Mouse (Mus musculus) limb, embryonic 11.5 days (tissue): ENCODE measurements around the gene Lrrc57. TPM values are rescaled to one million over a fixed set of nuclear protein-coding genes. Genes with fewer than 3 reads are reported as not detected.

ENCODE experiments used
- ATAC-seq: fragments of 200-750 bp; cut with Nextera tagmentation; 2 replicates; pipeline ENCODE4 v1.8.0; 2017; ENCODE audit warnings: low read depth; ENCODE audit not compliant: insufficient number of reproducible peaks, low FRiP score, low TSS enrichment
- DNase-seq: peaks from one replicate; pipeline ENCODE4 v3.0.0-alpha.2; 2015; ENCODE audit warnings: low spot score
- H3K27ac ChIP-seq: fragments of 300-500 bp; sonication (generic); replicated peaks from 2 replicates; pipeline ENCODE4 v1.5.1; 2014; ENCODE audit warnings: low read depth, mild to moderate bottlenecking, low read length
- H3K27me3 ChIP-seq: fragments of 300-500 bp; sonication (generic); 2 replicates; pipeline ENCODE4 v1.6.1; 2014; ENCODE audit warnings: mild to moderate bottlenecking, low read length, mixed read lengths; ENCODE audit not compliant: control insufficient read depth, insufficient read depth
- H3K36me3 ChIP-seq: fragments of 300-500 bp; sonication (generic); 2 replicates; pipeline ENCODE4 v1.6.1; 2014; ENCODE audit warnings: mild to moderate bottlenecking, low read length, moderate library complexity, mixed read lengths; ENCODE audit not compliant: control insufficient read depth, insufficient read depth
- H3K4me1 ChIP-seq: fragments of 300-500 bp; sonication (generic); 2 replicates; pipeline ENCODE4 v1.6.1; 2014; ENCODE audit warnings: low read length, mixed read lengths; ENCODE audit not compliant: control insufficient read depth, insufficient read depth
- H3K4me2 ChIP-seq: fragments of 300-500 bp; sonication (generic); 2 replicates; pipeline ENCODE4 v1.6.1; 2014; ENCODE audit warnings: low read depth, mild to moderate bottlenecking, moderate library complexity; ENCODE audit not compliant: severe bottlenecking
- H3K4me3 ChIP-seq: fragments of 300-500 bp; sonication (generic); 2 replicates; pipeline ENCODE4 v1.5.1; 2014; ENCODE audit warnings: low read depth, low read length
- H3K9ac ChIP-seq: fragments of 300-500 bp; sonication (generic); 2 replicates; pipeline ENCODE4 v1.6.1; 2014; ENCODE audit warnings: mild to moderate bottlenecking, low read length
- H3K9me3 ChIP-seq: fragments of 300-500 bp; sonication (generic); 2 replicates; pipeline ENCODE4 v1.6.1; 2016; ENCODE audit warnings: low read length; ENCODE audit not compliant: control insufficient read depth
- WGBS: fragments of 180-500 bp; shearing (Covaris S2); extraction: QIAGEN DNeasy Blood & Tissue Kit; methylation state at CpG from one replicate; pipeline ENCODE4 v1.1.7; 2014; 5-methylcytosine and 5-hydroxymethylcytosine counted together
- polyA plus RNA-seq: library from polyadenylated mRNA; unstranded; fragments of >200 nt; fragmentation: Nextera tagmentation; extraction: Ambion mirVana; gene quantifications from 2 replicates; pipeline ENCODE4 v1.2.1, GENCODE M21; 2014

The Lrrc57 gene
- polyA plus RNA-seq, 1 experiment from 2014 or later, result 31.9 TPM

DNA sequence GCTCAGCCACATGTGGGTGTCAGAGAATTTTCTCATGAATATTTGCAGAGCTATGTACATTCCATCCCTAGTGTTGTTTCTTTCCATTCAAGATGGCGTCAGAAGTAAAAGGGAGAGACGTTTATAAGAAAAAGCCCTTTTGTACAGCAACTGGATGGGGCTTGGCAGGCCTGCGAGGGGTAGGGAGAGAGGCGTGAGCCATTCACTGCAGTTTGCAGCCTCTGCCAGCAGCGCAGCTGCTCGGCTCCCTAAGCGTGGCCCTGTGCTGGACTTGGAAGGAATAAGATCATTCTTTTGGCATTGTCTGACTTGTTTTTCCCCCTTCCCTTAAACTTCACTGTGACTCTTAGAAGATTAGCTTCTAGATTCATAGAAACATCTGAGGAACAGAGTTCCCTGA is 34.5 kb upstream of the Lrrc57 start:
- Histone ChIP-seq H3K27me3 (no peaks in the 10 kb centered on the region), H3K4me2 (no peak overlapping the region), H3K4me3 (no peak overlapping the region), H3K9ac (no peak overlapping the region), H3K27ac (no peak overlapping the region), H3K9me3 (no peaks in the 10 kb centered on the region), H3K36me3 (no peaks in the 10 kb centered on the region), H3K4me1 (no peaks in the 10 kb centered on the region)
- ATAC-seq (no peak), DNase-seq (no peak)
- 77% methylated on average over 7 of the region's 7 CpGs for WGBS

- no peaks in the 10 kb centered on the region for H3K27me3 ChIP-seq
- H3K9me3 ChIP-seq, result no peaks in the 10 kb centered on the region
- H3K4me1 ChIP-seq, result no peaks in the 10 kb centered on the region
- H3K36me3 ChIP-seq, result no peaks in the 10 kb centered on the region
- ATAC-seq, result no peak
- H3K27ac ChIP-seq, result no peak overlapping the region
- DNase-seq, result no peak
- H3K9ac ChIP-seq, result no peak overlapping the region
- 93% methylated on average over 8 of the region's 8 CpGs for WGBS
- H3K4me2 ChIP-seq, result no peak overlapping the region
- H3K4me3 ChIP-seq, result no peak overlapping the region
Observed at GRCm38 (mm10) chr2:120640835-120641234, 31.5 kb upstream of the Lrrc57 start.

- no peak overlapping the region for H3K9ac ChIP-seq
- DNase-seq (no peak), ATAC-seq (no peak)
- H3K36me3 ChIP-seq, result no peaks in the 10 kb centered on the region
- H3K4me1 ChIP-seq, result no peaks in the 10 kb centered on the region
- H3K9me3 ChIP-seq, result no peaks in the 10 kb centered on the region
- no peak overlapping the region for H3K4me2 ChIP-seq
- no peak overlapping the region for H3K4me3 ChIP-seq
- WGBS, result 86% methylated on average over 4 of the region's 4 CpGs
- no peaks in the 10 kb centered on the region for H3K27me3 ChIP-seq
- H3K27ac ChIP-seq, result no peak overlapping the region
Observed at GRCm38 (mm10) chr2:120631957-120632356, 22.6 kb upstream of the Lrrc57 start.

DNA sequence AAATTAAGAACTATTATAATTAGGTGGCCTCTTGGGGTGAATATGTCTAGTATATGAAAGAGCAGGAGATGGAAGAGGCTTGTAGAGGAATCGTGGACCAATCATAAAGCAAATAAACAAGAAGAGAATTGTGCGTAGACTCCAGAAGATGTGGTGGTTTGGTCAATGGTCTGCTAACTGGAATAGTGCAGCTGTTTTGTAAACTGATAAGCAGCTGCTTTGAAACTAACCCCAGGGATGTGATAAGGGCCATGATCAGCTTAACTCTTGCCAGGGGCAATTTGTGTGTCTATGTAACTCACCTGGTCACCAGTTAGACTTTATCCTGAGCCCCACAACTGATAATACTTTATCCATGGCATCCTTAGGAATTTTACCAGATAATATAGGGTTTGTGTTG is 22.2 kb upstream of the Lrrc57 start:
- Histone ChIP-seq H3K9me3 (no peaks in the 10 kb centered on the region), H3K36me3 (no peaks in the 10 kb centered on the region), H3K27ac (no peak overlapping the region), H3K4me3 (no peak overlapping the region), H3K4me2 (no peak overlapping the region), H3K4me1 (no peaks in the 10 kb centered on the region), H3K9ac (no peak overlapping the region), H3K27me3 (no peaks in the 10 kb centered on the region)
- no peak for DNase-seq
- 94% methylated on average over 2 of the region's 2 CpGs for WGBS
- ATAC-seq, result no peak

GRCm38 (mm10) chr2:120630655-120631054 is 21.3 kb upstream of the Lrrc57 start:
- WGBS, result 76% methylated on average over 2 of the region's 2 CpGs
- DNase-seq (no peak), ATAC-seq (no peak)
- Histone ChIP-seq H3K27ac (no peak overlapping the region), H3K4me1 (no peaks in the 10 kb centered on the region), H3K9me3 (no peaks in the 10 kb centered on the region), H3K4me3 (no peak overlapping the region), H3K36me3 (no peaks in the 10 kb centered on the region), H3K27me3 (no peaks in the 10 kb centered on the region), H3K9ac (no peak overlapping the region), H3K4me2 (no peak overlapping the region)

GRCm38 (mm10) chr2:120630246-120630645 is 20.9 kb upstream of the Lrrc57 start:
- Histone ChIP-seq H3K9me3 (no peaks in the 10 kb centered on the region), H3K27me3 (no peaks in the 10 kb centered on the region), H3K27ac (no peak overlapping the region), H3K9ac (no peak overlapping the region), H3K4me2 (no peak overlapping the region), H3K4me1 (no peaks in the 10 kb centered on the region), H3K4me3 (no peak overlapping the region), H3K36me3 (no peaks in the 10 kb centered on the region)
- 90% methylated on average over 2 of the region's 2 CpGs for WGBS
- no peak for ATAC-seq
- no peak for DNase-seq

DNA sequence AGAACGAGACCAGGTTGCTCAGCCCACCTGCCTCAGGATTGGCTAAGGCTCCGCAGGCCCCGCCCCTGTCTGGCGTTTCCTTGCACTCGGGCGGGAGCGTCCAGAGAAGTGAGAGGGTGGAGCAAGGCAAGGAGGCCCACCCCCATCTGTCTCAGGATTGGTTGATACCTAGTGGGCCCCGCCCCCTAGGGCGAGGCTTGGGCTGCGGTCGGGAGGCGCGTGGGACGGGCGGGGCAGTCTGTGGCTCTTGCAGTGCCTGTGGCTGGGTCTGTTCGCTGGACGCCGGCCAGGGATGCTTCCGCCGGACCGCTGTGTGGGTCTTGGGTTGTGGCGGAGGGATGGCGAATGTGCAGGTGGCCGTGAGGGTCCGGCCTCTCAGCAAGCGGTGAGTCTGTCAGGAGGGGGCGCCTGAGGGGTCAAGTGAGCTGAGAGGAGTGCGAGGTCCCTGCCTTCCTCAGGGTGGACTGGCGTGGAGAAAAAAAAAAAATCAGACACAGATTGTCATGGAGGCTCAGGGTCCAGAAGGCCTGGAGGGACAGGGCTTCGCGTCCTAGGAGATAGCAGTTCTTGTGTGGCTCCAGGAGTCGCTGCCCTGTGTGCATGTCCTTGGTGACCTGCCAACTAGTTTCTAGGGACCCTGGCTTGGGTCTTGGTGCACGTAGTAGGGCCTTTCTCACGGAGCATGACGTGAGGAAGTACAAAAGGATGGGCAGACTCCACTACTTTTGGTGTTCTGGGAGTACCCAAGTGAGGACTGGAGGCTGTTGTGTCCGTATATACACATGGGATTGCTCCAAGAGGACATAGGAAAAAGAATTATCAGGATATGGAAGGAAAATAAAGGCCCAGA is 19.8 kb upstream of the Lrrc57 start, which contains the start of gene Stard9:
Gene Stard9 (plus strand): TSS at position 236 of the 850 bp plus-strand sequence.
- H3K4me3 ChIP-seq, result peak within 1 kb of the TSS; percentile 38
- peak within 1 kb of the TSS; percentile 30; the same call in 1 of the 2 replicates for H3K9ac ChIP-seq
- no peaks in the 10 kb centered on the region for H3K4me1 ChIP-seq
- ATAC-seq, result peak; percentile 100
- WGBS, result 2% methylated on average over 36 of the region's 36 CpGs
- peak within 1 kb of the TSS; percentile 57 for H3K4me2 ChIP-seq
- H3K27ac ChIP-seq, result no peak within 1 kb of the TSS
- peak; percentile 98 for DNase-seq
- H3K9me3 ChIP-seq, result no peaks in the 10 kb centered on the region
- H3K27me3 ChIP-seq, result no peaks in the 10 kb centered on the region
- H3K36me3 ChIP-seq, result no peaks in the 10 kb centered on the region

GRCm38 (mm10) chr2:120628076-120628865 is 19.0 kb upstream of the Lrrc57 start:
- Histone ChIP-seq H3K9ac (no peak overlapping the region), H3K4me1 (no peaks in the 10 kb centered on the region), H3K4me3 (peak overlapping the region; percentile 38), H3K36me3 (no peaks in the 10 kb centered on the region), H3K27me3 (no peaks in the 10 kb centered on the region), H3K9me3 (no peaks in the 10 kb centered on the region), H3K4me2 (no peak overlapping the region; the same call in 1 of the 2 replicates), H3K27ac (no peak overlapping the region)
- 30% methylated on average over 10 of the region's 10 CpGs for WGBS
- DNase-seq, result peak; percentile 39
- ATAC-seq, result peak; percentile 46; the same call in 1 of the 2 replicates
